In genomic region chr9:33887279-33887678, GRCm38 (mm10) we compare ENCODE assay signal across 16 mouse cellular contexts.
DNase-seq lines count a peak whose midpoint lies in the region; ATAC-seq lines count a peak whose summit lies in the region.
"Had no signal": no experiment of that assay in that cellular context is flagged by ENCODE, and none has a peak within 500 bp of the region (broad histone marks: within the 10 kb centered on the region; RNA-seq: fewer than 3 reads in every experiment).

No protein-coding gene starts in this region.

- H3K9ac ChIP-seq in midbrain, embryonic 15.5 days = no peak overlapping the region
- H3K9ac ChIP-seq in neural tube, embryonic 14.5 days (replicated peaks; ENCODE audit: low read depth, low read length) = no peak overlapping the region
- H3K9ac ChIP-seq: embryonic facial prominence, embryonic 15.5 days; heart, embryonic 15.5 days; liver, embryonic 14.5 days had no signal

- H3K4me1 ChIP-seq in midbrain, embryonic 10.5 days = peaks cover 5% of the 10 kb centered on the region
- H3K4me1 ChIP-seq in midbrain, embryonic 15.5 days = no peaks in the 10 kb centered on the region
- H3K4me1 ChIP-seq in neural tube, embryonic 14.5 days (ENCODE audit: control insufficient read depth, insufficient read depth, low read length) = no peaks in the 10 kb centered on the region
- H3K4me1 ChIP-seq: embryonic facial prominence, embryonic 15.5 days had no signal

- no peak; the same call in 1 of the 2 replicates for ATAC-seq in midbrain, embryonic 15.5 days (replicated peaks)
- ATAC-seq in neural tube, embryonic 14.5 days (ENCODE audit: low read depth) = peak; percentile 63; the same call in 1 of the 2 replicates
- ATAC-seq: forebrain, embryonic 16.5 days; inflammation-experienced regulatory T-cells, adult 6 months had no signal

- H3K36me3 ChIP-seq in midbrain, embryonic 10.5 days = no peaks in the 10 kb centered on the region
- no peaks in the 10 kb centered on the region for H3K36me3 ChIP-seq in midbrain, embryonic 15.5 days (replicated peaks)
- no peaks in the 10 kb centered on the region for H3K36me3 ChIP-seq in neural tube, embryonic 14.5 days (ENCODE audit: control insufficient read depth, insufficient read depth, low read length)
- H3K36me3 ChIP-seq: embryonic facial prominence, embryonic 15.5 days; heart, embryonic 15.5 days had no signal

- no peak overlapping the region for H3K27ac ChIP-seq in midbrain, embryonic 10.5 days (replicated peaks)
- H3K27ac ChIP-seq in midbrain, embryonic 15.5 days = no peak overlapping the region
- no peak overlapping the region for H3K27ac ChIP-seq in neural tube, embryonic 14.5 days (ENCODE audit: low read depth, low read length)
- H3K27ac ChIP-seq: embryonic facial prominence, embryonic 15.5 days; heart, embryonic 15.5 days; liver, embryonic 14.5 days had no signal

- no peaks in the 10 kb centered on the region for H3K9me3 ChIP-seq in midbrain, embryonic 10.5 days (replicated peaks)
- no peaks in the 10 kb centered on the region for H3K9me3 ChIP-seq in midbrain, embryonic 15.5 days
- no peaks in the 10 kb centered on the region for H3K9me3 ChIP-seq in neural tube, embryonic 14.5 days (ENCODE audit: control insufficient read depth, low read length)
- H3K9me3 ChIP-seq: embryonic facial prominence, embryonic 15.5 days; heart, embryonic 15.5 days had no signal

- peaks cover 10% of the 10 kb centered on the region for H3K27me3 ChIP-seq in midbrain, embryonic 10.5 days (ENCODE audit: low read depth, poor library complexity, severe bottlenecking)
- no peaks in the 10 kb centered on the region for H3K27me3 ChIP-seq in midbrain, embryonic 15.5 days (replicated peaks)
- H3K27me3 ChIP-seq in neural tube, embryonic 14.5 days (ENCODE audit: control insufficient read depth, insufficient read depth, low read length) = no peaks in the 10 kb centered on the region
- H3K27me3 ChIP-seq: embryonic facial prominence, embryonic 15.5 days; heart, embryonic 15.5 days had no signal

- DNase-seq in midbrain, embryonic 10.5 days (ENCODE audit: low spot score) = peak; percentile 22
- DNase-seq in embryo, embryonic 9.5 days (ENCODE audit: extremely low spot score) = peak; percentile 2
- peak; percentile 17 for DNase-seq in kidney, postnatal 10 days
- DNase-seq in gastrocnemius, postnatal 10 days = no peak
- DNase-seq in heart, adult 18-20 months = no peak
- DNase-seq: cerebellum, adult 9-11 months; gastrocnemius, postnatal 25 days; left cerebral cortex, postnatal 4 days; thymus, postnatal 25 days had no signal

- H3K4me3 ChIP-seq in midbrain, embryonic 10.5 days = no peak overlapping the region
- H3K4me3 ChIP-seq in midbrain, embryonic 15.5 days = no peak overlapping the region
- no peak overlapping the region for H3K4me3 ChIP-seq in neural tube, embryonic 14.5 days (ENCODE audit: low read depth, low read length)
- H3K4me3 ChIP-seq: embryonic facial prominence, embryonic 15.5 days; heart, embryonic 15.5 days had no signal

- no peak overlapping the region for H3K4me2 ChIP-seq in midbrain, embryonic 15.5 days
- no peak overlapping the region for H3K4me2 ChIP-seq in neural tube, embryonic 14.5 days (ENCODE audit: low read depth, low read length)
- H3K4me2 ChIP-seq: embryonic facial prominence, embryonic 15.5 days; heart, embryonic 15.5 days had no signal

- WGBS in midbrain, embryonic 10.5 days = 16% methylated on average over 2 of the region's 2 CpGs
- 15% methylated on average over 2 of the region's 2 CpGs for WGBS in midbrain, embryonic 15.5 days
- WGBS in neural tube, embryonic 14.5 days = 38% methylated on average over 2 of the region's 2 CpGs

Comparison
In these comparisons a context has a peak if more than half of its experiments do, and no peak if none do; other contexts are left out.
1. DNase-seq: peak in midbrain, embryonic 10.5 days (single experiment), embryo, embryonic 9.5 days (single experiment) and kidney, postnatal 10 days (single experiment); none in gastrocnemius, postnatal 10 days (single experiment) and heart, adult 18-20 months (0 of 2).